Mouse (Mus musculus) left cerebral cortex, adult 8-10 months (tissue): ENCODE results near the gene Psmd10. TPM values are rescaled to one million over a fixed set of nuclear protein-coding genes. Genes with fewer than 3 reads are reported as not detected.

ENCODE experiments used
- DNase-seq, 2 experiments: peaks; one replicate each; pipeline ENCODE4 v3.0.0; 2022; ENCODE audit warnings: low spot score in 2 of 2
- total RNA-seq, 4 experiments: library from RNA; stranded (reverse); gene quantifications; 2 replicates each; pipeline ENCODE4 v1.2.4; 2022

Psmd10 gene
- total RNA-seq: 10 to 100 TPM; 19.5 to 21.5 (median 20.6) TPM

DNA sequence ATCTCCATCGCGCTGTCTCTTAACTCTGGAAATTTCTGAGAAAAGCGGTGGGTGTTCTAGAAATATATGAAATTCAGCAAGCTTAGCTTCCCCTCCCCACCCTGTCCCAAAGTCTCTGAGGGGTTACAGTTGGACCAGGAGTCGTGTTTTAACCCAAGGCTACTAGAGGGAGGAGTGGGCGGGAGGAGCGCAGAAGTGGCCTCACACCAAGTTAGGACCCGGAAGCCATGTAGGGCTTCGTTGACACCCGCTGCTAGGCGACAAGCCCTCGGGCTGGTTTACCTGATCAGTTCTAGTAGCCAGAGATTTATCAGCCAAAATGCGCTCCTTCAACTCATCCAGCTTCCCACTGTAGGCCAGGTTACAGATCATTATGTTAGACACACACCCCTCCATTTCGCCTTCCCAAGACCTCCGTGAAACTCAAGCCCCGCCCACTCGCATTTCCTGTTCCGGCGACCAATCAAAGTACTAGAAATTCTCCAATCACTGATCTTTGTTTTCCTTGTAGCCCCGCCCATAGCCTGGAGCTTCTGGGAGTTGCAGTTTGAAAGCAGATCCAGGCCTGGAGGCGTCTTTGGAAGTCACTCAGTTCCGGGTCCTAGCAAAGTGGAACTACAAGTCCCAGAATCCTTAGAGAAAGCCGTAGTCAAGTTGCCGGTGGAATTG is at the start of gene Psmd10, which contains the start of gene Atg4a:
TSS of gene Psmd10 (minus strand) at position 457 of the 669 bp plus-strand sequence.
TSS of gene Atg4a (plus strand) at position 636 of the 669 bp plus-strand sequence.
- peak; percentile 58 to 95 for DNase-seq

DNA sequence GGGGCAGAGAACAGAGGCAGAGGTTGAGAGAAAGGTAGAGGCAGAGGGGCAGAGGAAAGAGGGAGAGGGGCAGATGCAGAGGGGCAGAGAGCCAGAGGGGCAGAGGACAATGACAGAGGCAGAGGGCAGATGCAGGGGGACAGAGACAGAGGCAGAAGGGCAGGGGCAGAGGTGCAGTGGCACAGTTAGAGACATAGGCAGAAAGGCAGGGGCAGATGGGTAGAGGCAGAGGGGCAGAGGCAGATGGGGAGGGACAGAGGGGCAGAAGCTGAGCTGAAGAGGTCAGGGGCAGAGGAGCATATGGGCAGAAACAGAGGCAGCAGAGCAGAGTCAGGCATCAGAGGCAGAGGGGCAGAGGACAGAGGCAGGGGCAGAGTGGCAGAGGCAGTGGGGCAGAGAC is 42.4 kb upstream of the Psmd10 start:
- DNase-seq: no peak

DNA sequence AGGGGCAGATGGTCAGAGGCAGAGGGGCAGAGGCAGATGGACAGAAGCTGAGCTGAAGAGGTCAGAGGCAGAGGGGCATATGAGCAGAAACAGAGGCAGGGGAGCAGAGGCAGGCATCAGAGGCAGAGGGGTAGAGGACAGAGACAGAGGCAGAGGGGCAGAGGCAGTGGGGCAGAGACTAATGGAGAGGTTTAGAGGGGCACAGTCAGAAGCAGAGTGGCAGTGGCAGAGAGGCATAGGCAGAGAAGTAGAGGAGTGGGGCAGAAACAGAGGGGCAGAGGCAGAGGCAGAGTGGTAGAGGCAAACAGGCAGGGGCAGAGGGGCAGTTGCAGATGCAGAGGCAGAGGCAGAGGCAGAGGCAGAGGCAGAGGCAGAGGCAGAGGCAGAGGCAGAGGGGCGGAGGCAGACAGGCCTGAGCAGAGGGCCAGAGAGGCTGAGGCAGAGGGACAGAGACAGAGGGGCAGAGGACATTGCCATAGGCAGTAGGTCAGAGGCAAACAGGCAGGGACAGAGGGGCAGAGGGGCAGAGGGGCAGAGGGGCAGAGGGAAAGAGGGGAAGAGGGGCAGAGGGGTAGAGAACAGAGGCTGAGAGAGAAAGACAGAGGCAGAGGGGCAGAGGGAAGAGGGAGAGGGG is 41.5 kb upstream of the Psmd10 start:
- DNase-seq: no peak

DNA sequence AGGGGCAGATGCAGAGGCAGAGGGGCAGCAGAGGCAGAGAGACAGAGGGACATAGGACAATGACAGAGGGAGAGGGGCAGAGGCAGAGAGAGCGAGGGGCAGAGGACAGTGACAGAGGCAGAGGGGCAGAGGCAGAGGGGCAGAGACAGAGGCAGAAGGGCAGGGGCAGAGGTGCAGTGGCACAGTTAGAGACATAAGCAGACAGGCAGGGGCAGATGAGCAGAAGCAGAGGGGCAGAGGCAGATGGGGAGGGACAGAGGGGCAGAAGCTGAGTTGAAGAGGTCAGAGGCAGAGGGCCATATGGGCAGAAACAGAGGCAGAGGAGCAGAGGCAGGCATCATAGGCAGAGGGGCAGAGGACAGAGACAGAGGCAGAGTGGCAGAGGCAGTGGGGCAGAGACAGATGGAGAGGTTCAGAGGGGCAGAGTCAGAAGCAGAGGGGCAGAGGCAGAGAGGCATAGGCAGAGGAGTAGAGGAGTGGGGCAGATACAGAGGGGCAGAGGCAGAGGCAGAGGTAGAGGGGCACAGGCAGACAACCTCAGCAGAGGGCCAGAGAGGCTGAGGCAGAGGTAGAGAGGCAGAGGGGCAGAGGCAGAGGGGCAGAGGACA is 40.5 kb upstream of the Psmd10 start:
- DNase-seq: no peak

DNA sequence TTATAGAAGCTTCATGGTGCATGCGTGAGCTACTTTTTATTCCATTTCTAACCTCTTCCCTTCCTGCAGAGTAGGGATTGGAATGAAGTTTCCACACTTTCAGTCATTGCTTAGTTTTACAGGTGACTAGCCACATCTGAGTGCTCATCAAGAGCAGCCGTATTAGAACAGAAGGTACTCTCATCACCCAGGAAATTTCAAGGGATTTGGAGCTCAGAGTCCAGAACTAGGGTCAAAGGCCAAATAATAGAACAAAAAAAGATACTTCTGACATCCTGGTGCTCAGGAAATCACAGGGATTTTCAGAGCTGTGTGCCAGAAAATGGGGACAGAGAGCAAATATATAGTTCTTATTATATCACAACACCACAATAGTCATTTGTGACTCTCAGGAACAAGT is 28.7 kb upstream of the Psmd10 start:
- no peak for DNase-seq

DNA sequence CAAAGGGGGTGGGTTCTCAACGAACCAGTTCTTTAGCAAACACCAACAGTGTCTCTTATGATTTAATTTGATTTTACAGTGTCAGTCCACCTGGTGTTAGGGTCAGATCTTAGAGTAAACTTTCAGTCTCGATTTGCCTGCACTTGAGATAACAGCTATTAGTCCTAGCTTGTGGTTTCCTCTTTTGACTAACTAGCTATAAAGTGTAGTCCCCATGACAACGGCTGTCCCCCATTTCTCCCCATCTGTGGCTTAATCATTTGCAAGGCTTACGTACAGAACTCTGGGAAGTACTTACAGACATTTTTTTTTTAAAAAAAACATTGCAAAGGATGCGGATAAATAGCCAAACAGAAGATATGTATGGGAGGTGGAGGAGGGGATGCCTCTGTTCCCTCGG is 28.3 kb upstream of the Psmd10 start:
- DNase-seq: no peak

DNA sequence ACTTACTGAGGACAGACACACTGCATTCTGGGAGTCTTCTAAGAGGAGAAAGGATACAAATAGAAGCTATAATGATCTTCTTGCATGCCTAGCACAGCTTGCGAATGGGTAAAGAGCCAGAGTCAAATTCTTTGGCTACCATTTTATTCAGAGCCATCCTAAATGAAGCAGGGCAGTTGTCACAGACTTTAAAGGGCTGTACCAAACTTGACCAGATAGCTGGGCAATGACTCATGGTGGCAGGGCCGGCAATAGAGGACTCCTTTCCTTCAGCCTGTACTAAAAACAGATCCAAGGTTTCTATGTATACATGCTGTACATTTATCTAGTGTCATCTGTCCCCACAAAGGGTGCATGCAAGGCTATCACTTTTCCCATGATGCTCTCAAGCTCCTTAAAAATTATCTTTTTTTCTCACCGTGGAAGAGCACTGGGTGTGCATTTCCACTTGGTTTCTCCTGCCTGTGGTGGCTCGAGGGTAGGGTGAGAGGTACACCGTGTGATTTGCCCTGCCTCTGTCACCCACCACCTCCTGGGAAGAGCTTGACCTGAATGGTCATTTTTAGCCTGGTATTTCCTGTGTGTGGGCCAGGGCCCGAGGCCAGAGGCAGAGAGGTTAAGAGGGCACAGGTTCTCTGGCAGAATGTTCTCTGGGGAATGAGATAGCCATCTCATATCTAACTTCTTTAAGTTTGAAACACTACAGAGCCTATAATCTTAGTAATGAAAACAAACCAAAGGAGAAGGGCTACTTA is 26.9 kb upstream of the Psmd10 start:
- no peak for DNase-seq

DNA sequence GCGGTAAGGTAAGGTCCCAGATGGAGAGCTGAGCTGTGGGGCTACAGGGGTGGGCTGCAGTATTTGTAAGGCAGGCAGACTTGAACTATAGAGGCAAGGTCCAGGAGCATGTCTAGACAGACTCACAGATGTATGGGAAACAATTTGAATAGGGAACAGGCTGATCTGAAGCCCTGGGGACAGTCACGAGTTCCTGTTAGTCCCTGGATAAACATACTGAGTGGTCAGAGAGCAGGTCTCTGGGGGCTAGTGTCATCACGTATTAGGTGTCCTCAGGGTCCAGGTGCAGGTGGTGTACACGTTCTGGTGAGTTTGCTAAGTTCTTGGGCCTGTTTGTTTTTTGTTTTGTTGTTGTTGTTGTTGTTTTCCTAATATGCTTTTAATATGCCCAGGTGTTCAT is 23.6 kb upstream of the Psmd10 start:
- DNase-seq: no peak

DNA sequence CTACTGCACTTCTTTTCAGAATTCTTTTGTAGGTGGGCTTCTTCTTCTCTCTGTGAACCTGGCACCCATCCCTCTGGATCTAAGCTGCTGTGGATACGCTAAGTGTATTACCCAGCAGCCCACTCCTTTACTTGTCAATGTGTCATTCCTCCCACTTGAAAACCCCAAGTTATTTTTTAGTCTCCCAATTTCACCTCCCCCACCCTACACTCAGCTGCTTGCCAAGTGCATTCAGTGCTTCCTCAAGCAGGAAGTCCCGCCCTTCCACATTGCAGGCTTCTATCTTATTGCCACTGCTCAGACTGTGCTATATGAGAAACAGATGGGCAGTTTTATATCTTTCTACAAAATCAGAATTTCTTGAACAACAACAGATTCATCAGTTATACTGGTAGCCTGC is 23.0 kb upstream of the Psmd10 start:
- DNase-seq: peak in 1 of 2 experiments; percentile 33

DNA sequence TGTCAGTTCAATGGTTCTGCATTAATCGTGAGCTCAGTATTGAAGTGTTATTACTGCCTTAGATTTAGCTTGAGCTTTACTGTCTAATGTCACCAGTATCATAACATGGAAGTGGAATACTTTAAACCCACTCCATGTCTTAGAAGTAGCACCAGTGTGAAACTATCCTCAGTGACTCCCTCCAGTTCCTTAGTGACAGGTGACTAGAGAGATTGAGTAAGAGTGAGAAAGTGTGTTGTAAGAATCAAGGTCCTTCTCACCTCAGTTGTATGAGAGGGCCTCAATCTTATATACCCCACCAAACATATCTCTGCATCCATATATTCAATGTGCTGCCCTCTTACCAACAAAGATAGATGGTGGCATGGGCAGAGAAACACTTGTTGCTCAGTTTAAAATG is 22.4 kb upstream of the Psmd10 start:
- no peak for DNase-seq

DNA sequence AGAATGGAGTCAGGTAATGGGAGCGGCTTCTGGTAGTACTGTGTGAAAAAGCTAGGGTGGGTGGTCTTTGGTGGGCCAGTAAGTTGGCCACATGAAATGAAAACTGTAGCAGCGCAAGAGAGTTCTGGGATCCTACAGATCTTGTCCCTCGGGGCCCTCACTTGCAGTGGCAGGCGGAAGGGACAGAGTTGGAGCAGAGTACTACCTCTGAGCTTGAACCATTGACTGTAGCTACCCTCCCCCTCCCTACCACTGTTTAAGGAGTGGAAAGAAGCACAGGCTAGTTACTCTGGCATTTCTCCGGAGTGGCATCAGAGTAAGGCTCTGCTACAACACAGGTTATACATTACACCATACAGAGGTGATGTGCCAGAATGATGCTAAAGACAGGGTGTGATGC is 431 bp upstream of the Psmd10 start:
- DNase-seq: no peak

DNA sequence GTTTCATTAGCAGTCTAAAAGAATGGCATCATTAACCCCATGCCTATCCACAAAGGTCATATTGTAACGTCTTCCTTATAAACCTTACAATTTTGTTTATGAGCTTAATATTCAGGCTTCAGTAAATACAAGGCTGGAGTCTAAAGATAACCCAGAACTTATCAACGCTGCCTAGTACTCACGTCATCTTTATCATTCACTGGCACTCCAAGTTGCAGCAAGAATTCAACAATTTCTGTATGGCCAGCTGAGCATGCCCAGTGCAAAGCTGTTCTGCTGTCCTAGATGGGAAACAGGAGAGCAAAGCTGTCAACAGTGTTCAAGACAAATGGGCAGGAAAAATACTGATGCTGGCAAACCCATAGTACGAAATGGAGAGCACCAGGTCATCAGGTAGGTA is 2.9 kb downstream of the Psmd10 start:
- DNase-seq: no peak

DNA sequence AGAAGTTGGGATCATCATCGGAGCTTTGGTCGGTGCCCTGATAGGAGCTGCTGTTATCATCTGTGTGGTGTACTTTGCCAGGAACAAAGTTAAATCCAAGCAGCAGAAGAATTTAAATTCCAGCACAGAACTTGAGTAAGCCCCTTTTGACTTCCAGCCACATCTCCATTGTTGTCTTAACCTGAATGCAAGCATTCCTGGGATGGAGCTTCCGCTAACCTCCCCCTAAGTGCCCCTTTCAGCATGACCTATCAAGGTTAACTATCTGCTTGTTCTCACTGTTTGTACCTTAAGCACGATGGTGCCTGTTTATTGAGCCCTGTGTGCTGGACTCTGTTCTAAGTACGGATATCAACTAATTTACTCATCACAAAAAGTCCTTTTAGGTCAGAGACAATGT is 20.3 kb downstream of the Psmd10 start:
- DNase-seq: no peak

DNA sequence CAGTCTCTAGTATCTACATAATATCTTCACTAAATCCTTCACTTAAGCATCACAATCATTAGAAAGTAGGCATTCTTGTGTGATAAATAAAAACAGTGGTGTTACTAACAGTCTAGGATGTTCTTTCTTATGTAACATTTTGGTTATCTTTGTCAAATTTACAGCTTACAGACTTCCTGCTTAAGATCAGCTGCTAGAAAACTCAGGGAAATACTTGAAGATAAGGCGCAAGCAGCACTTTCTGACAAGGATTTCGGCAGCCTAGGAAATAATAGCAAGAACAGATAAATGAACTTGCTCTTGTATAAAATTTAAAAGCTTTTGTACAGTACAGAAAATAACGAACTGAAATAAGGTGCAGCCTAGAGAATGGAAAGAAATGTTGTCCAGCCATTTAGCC is 23.3 kb downstream of the Psmd10 start:
- no peak for DNase-seq

DNA sequence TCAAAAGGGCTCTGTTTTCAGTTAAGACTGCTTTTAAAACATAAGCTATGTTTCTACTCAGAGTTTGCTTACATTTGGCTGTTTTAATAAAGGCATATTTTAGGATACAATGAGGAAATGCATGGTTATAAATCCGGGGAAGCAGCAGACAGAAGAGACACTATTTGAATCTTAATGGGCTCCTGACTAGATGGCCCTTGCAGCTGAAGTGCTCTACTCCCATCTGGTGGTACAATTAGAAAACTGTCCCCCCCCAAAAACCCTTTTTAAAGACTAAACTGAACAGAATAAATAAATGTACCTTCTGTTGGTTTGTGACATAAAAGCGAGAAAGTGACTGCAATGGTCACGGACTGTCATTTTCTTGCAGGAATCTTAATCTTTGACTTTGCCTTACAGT is 24.5 kb downstream of the Psmd10 start:
- no peak for DNase-seq

DNA sequence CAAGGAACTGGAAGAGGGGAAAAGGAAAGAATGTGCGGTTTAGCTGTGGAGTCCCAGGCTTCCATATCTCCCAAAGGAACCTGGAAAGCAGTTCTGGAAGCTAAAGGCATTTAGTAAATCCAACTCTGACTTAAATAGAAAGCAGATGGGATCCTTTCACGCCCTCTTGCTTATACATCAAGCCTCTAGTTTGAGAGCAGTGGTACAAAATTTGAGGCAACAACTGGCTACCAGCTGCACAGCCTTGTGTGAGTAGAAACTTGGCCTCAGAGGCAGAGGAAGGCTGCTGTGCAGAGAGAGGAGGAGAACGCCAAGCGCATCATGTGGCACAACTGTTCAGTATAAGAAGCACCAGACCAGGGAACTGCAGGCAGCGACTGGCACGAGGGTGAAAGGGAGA is 35.2 kb downstream of the Psmd10 start:
- peak in 1 of 2 experiments; percentile 7 for DNase-seq

DNA sequence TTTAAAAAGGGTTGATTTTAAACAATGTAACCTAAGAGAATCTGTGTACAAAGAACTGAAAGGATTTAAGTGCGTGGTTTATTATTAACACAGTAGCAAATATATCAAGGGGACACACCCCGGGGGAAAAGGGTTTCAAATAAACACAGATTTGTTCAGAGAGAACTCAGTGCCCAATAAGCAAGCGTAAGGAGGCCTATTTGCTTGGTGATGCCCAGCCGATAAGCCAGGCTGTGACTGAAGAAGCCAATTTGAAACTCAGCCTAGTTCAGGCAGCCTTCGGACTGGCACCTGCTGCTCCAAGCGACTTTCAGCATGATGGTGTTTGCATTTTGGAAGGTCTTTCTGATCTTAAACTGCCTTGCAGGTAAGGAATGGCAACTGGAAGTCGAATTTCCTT is 49.2 kb downstream of the Psmd10 start, which contains the start of gene Vsig1:
TSS of gene Vsig1 (plus strand) at position 249 of the 400 bp plus-strand sequence.
- DNase-seq: no peak

DNA sequence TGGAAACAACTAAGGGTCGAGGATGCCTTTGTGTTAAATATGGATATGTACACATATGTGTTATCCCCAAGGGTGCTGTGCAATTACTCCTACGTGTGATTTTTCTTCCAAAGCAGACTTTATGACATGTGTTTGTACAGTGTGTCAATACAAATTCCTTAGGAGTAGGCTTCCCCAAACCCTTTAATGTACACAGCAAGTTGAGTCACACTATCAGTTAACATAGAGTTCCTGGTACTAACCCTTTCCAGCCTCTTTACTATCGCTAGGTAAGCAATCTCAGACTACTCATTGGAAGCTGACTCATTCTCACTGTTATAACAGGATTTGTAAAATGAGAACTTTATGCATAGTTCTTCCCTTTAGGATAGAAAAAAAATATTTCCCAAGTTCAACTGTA is 53.0 kb downstream of the Psmd10 start:
- no peak for DNase-seq
